Mouse (Mus musculus) cortical plate, adult 2 months (tissue): ENCODE results near the gene 1700066M21Rik.

Experiments used
- CTCF ChIP-seq: fragments of 200-500 bp; IDR thresholded peaks from 2 replicates; pipeline ENCODE4 v1.5.1; 2011; ENCODE audit warnings: mild to moderate bottlenecking, control low read depth, low read length; ENCODE audit not compliant: insufficient read depth; ENCODE audit errors: extremely low read depth
- POLR2A ChIP-seq: fragments of 200-500 bp; IDR thresholded peaks from 2 replicates; pipeline ENCODE4 v1.6.1; 2011; ENCODE audit warnings: mild to moderate bottlenecking, low read length, control low read depth; ENCODE audit not compliant: insufficient read depth; ENCODE audit errors: extremely low read depth

- TF ChIP-seq CTCF = no peak
- TF ChIP-seq POLR2A = no peak
Observed at GRCm38 (mm10) chr1:57369111-57369510, 8.3 kb upstream of the 1700066M21Rik start.
